Mouse (Mus musculus) liver, postnatal 0 days (tissue): ENCODE measurements around the gene Lrrc8c. TPM values are rescaled to one million over a fixed set of nuclear protein-coding genes. Genes with fewer than 3 reads are reported as not detected.
A peak's percentile ranks its signal among the peaks of the same experiment; 100 is the strongest.

ENCODE experiments used
- ATAC-seq: fragments of 200-750 bp; cut with Nextera tagmentation; 2 replicates; pipeline ENCODE4 v1.8.0; 2017; ENCODE audit warnings: mild to moderate bottlenecking, moderate library complexity
- DNase-seq: peaks from one replicate; pipeline ENCODE4 v3.0.0-alpha.2; 2016
- H3K27ac ChIP-seq: fragments of 300-500 bp; sonication (generic); 2 replicates; pipeline ENCODE4 v1.5.1; 2014; ENCODE audit warnings: antibody characterized with exemption, moderate library complexity, mild to moderate bottlenecking, low read depth
- H3K27me3 ChIP-seq: fragments of 300-500 bp; sonication (generic); 2 replicates; pipeline ENCODE4 v1.6.1; 2014; ENCODE audit warnings: low read length, control low read depth, mixed read lengths; ENCODE audit not compliant: insufficient read depth
- H3K36me3 ChIP-seq: fragments of 300-500 bp; sonication (generic); replicated peaks from 2 replicates; pipeline ENCODE4 v1.6.1; 2014; ENCODE audit warnings: mild to moderate bottlenecking, control low read depth, low read length, moderate library complexity, mixed read lengths; ENCODE audit not compliant: insufficient read depth
- H3K4me1 ChIP-seq: fragments of 300-500 bp; sonication (generic); 2 replicates; pipeline ENCODE4 v1.6.1; 2014; ENCODE audit warnings: antibody characterized with exemption, mild to moderate bottlenecking, control low read depth; ENCODE audit not compliant: insufficient read depth
- H3K4me2 ChIP-seq: fragments of 300-500 bp; sonication (generic); 2 replicates; pipeline ENCODE4 v1.6.1; 2014; ENCODE audit warnings: low read depth, mild to moderate bottlenecking, low read length, moderate library complexity, mixed read lengths
- H3K4me3 ChIP-seq: fragments of 300-500 bp; sonication (generic); 2 replicates; pipeline ENCODE4 v1.5.1; 2014; ENCODE audit warnings: low read depth, low read length
- H3K9ac ChIP-seq: fragments of 300-500 bp; sonication (generic); replicated peaks from 2 replicates; pipeline ENCODE4 v1.6.1; 2014; ENCODE audit warnings: mild to moderate bottlenecking, moderate library complexity
- H3K9me3 ChIP-seq: fragments of 300-500 bp; sonication (generic); 2 replicates; pipeline ENCODE4 v1.6.1; 2016; ENCODE audit warnings: mild to moderate bottlenecking, control low read depth, low read length, mixed read lengths
- CTCF ChIP-seq: sonication (generic); IDR thresholded peaks from 2 replicates; pipeline ENCODE4 v1.5.1; 2016; ENCODE audit warnings: antibody characterized with exemption, low read depth
- EP300 ChIP-seq: IDR thresholded peaks from 2 replicates; pipeline ENCODE4 v1.6.1; 2016; ENCODE audit warnings: antibody characterized with exemption, low read depth, mild to moderate bottlenecking
- WGBS: fragments of 180-500 bp; shearing (Covaris S2); extraction: QIAGEN DNeasy Blood & Tissue Kit; methylation state at CpG from one replicate; pipeline ENCODE4 v1.1.7; 2014; ENCODE audit not compliant: insufficient replicate concordance; 5-methylcytosine and 5-hydroxymethylcytosine counted together
- polyA plus RNA-seq: library from polyadenylated mRNA; unstranded; fragments of >200 nt; fragmentation: Nextera tagmentation; extraction: Ambion mirVana; gene quantifications from 2 replicates; pipeline ENCODE4 v1.2.1, GENCODE M21; 2015

Lrrc8c gene
- polyA plus RNA-seq, 1 experiment from 2014 or later: 9.8 TPM

DNA sequence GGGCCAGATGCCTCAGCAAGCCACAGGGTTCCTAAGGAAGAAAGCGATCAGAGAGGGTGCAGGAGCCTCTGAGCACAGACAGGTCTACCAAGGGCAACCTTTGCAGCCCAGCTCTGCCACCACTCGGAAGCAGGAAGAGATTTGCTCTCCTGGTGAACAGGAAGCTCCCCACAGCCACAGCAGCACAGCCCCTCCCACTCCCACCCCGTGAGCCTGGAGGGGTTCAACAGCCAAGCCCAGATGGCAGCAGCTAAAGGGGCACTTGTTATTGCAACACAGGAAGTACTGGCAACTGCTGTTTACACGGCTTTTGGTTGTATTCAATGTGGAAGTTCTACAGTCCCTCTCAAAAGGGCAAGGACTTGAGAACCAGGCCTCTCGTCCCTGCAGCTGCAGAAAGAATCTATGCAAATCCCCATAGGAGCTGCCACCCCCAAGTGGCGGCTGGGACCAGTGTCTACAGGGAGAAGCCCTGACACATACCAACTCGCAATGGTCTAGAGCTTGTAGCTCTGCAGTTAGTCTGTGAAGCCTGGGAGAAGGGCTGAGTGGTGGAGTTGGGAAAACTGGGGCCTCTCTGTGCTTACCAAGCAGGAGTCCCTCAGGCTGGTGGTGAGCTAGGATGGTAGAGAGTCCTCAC lies 129.6 kb downstream of the Lrrc8c start:
- Histone ChIP-seq H3K9ac (peak overlapping the region; percentile 5; the same call in 1 of the 2 replicates), H3K27ac (peak overlapping the region; percentile 85), H3K36me3 (no peaks in the 10 kb centered on the region), H3K9me3 (no peaks in the 10 kb centered on the region), H3K4me3 (no peak overlapping the region), H3K27me3 (no peaks in the 10 kb centered on the region), H3K4me1 (peaks cover 15% of the 10 kb centered on the region), H3K4me2 (0 out of 2 replicates have a peak overlapping the region, but pooled peaks have one; percentile 18)
- ATAC-seq (peak; percentile 65), DNase-seq (peak; percentile 74)
- TF ChIP-seq CTCF: no peak; the same call in 1 of the 2 replicates
- TF ChIP-seq EP300: peak; percentile 43; the same call in 1 of the 2 replicates
- 19% methylated on average over 7 of the region's 7 CpGs for WGBS

DNA sequence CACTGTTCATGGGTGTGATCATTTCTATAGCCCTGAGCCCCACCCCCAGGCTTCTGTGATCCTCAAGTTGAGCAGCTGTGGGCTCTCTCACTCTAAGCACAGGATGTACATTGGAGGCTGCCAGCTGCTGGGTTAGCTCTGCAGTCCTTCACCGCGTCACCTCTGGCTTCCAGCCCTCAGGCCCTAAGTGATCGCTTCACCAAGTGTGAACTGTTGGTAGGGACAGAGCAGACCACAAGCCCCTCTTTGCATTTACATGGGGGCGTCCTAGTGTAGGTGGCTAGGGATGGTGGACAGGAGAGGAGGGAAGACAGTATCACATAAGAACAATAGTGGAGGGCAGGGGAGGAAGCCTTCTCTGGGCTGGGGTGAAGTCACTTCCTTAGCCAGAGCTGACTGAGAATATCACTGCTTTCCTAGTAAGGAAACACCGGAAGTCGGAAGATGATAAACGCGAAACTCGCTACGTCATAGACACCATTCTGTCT lies 130.4 kb downstream of the Lrrc8c start:
- Histone ChIP-seq H3K9me3 (no peaks in the 10 kb centered on the region), H3K27me3 (no peaks in the 10 kb centered on the region), H3K27ac (peak overlapping the region; percentile 85), H3K4me2 (no peak overlapping the region), H3K4me3 (no peak overlapping the region), H3K4me1 (peaks cover 20% of the 10 kb centered on the region), H3K9ac (no peak overlapping the region), H3K36me3 (no peaks in the 10 kb centered on the region)
- WGBS: 48% methylated on average over 10 of the region's 10 CpGs
- peak; percentile 71 for ATAC-seq
- no peak for TF ChIP-seq EP300
- no peak for TF ChIP-seq CTCF
- peak; percentile 56 for DNase-seq

DNA sequence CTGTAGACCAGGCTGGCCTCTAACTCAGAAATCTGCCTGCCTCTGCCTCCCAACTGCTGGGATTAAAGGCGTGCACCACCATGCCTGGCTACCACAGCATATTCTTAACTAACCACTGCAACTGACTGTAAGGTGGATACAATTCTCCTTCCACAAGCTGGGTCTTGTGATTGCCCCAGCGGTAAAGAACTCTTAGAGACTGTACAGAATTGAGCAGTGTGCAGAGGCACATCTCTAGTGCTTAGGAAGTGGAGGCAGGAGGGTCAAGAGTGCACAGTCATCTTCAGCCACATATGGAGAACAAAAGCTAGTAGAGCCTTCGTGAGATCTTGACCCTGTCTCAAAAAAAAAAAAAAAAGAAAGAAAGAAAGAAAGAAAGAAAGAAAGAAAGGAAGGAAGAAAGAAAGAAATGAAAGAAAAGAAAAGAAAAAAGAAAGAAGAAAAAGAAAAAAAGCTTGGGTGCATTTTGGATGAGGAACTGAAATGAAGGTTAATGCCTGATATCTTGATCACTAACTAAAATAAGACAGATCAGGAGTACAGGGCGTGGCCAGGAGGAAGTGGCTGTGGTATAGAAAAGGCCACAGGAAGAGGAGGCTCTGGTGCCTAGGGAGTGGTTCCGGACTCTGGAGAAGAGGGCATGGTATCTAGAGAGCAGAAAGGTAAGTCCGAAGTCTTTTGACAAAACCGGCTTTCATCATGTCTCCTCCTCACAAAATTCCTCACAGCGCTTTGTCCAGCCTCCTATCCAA lies 131.7 kb downstream of the Lrrc8c start:
- H3K4me2 ChIP-seq: peak overlapping the region; percentile 70
- 34% methylated on average over 8 of the region's 8 CpGs for WGBS
- ATAC-seq (no peak), DNase-seq (peak; percentile 22)
- no peaks in the 10 kb centered on the region for H3K36me3 ChIP-seq
- H3K4me3 ChIP-seq: peak overlapping the region; percentile 38
- peaks cover 20% of the 10 kb centered on the region for H3K4me1 ChIP-seq
- peak overlapping the region; percentile 72 for H3K27ac ChIP-seq
- peak overlapping the region; percentile 60 for H3K9ac ChIP-seq
- TF ChIP-seq CTCF (no peak), EP300 (no peak)
- no peaks in the 10 kb centered on the region for H3K9me3 ChIP-seq
- H3K27me3 ChIP-seq: no peaks in the 10 kb centered on the region

DNA sequence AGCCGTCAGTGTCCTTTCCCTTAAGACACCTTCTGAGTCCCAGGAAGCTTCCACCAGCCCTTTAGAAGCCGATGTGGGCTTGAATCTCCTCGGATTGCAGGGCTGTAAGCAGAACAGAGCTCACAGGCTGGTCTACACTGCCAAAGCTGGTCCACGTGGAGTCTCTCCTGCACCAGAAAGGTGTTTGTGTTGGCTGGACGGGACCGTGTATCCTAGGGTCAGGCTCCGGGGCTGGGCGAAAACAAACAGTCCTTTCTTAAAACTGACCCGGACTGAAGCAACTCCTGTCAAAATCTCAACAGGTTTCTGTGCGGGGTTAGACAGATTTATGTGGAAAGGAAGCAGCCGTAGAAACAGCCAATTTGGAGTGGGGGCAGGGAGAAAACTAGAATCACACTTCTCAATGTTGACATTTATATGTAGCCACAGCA lies 132.4 kb downstream of the Lrrc8c start:
- peak overlapping the region; percentile 60 for H3K9ac ChIP-seq
- H3K4me2 ChIP-seq: peak overlapping the region; percentile 70

DNA sequence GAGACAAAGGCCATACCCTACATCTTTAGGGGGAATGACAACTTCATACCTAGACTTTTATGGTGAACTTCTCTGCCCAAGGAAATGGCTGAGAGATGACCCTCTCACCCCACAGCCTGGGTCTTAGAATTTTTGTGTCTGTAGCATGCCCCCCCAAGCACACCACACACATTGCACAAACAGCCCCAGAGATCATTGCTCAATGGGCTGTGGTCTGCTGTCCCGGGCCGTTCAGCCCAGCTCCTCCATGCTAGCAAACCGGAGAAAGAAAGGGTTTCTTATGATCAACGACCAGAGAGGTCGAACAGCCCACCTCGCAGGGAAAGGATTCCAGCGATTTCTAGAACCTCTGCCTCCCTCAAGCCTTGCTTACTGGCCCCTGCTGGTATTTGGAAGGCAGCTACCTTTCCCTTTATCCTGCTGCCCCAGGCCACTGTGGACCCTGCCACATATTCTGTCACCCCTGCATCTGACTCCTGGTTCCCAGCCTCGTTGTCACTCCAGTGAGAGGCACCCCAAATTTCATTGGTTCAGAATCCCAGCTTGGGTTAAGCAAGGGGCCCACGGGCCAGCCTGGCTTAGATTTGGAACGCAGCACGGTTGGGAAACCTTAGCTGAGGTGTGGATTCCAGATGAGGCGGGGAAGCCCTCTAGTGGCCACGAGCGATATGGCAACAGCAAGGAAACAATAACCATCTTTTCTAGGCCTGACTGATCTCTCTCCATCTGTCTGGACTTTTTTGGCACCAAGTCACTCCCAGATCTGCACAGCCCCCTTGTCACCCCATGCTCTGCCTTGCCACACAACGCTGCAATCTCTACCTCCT lies 135.3 kb downstream of the Lrrc8c start:
- H3K4me2 ChIP-seq: peak overlapping the region; percentile 59
- peak; percentile 69 for ATAC-seq
- peak; percentile 86 for DNase-seq
- no peak overlapping the region for H3K4me3 ChIP-seq
- TF ChIP-seq EP300 (no peak; the same call in 1 of the 2 replicates), CTCF (peak; percentile 98)
- peaks cover 12% of the 10 kb centered on the region for H3K4me1 ChIP-seq
- no peak overlapping the region for H3K27ac ChIP-seq
- 17% methylated on average over 15 of the region's 15 CpGs for WGBS
- no peak overlapping the region for H3K9ac ChIP-seq
- H3K27me3 ChIP-seq: no peaks in the 10 kb centered on the region
- H3K36me3 ChIP-seq: no peaks in the 10 kb centered on the region
- no peaks in the 10 kb centered on the region for H3K9me3 ChIP-seq

More for the DNA sequence above, 132.4 kb downstream of the Lrrc8c start:
- H3K27me3 ChIP-seq: no peaks in the 10 kb centered on the region
- peak overlapping the region; percentile 38 for H3K4me3 ChIP-seq
- no peak for TF ChIP-seq EP300
- no peak for TF ChIP-seq CTCF
- 13% methylated on average over 11 of the region's 11 CpGs for WGBS
- H3K27ac ChIP-seq: peak overlapping the region; percentile 72
- DNase-seq (no peak), ATAC-seq (no peak)
- no peaks in the 10 kb centered on the region for H3K9me3 ChIP-seq
- no peaks in the 10 kb centered on the region for H3K36me3 ChIP-seq
- H3K4me1 ChIP-seq: peaks cover 20% of the 10 kb centered on the region
